Comparison of ENCODE assay signal across 8 mouse cellular contexts in the genomic region with DNA sequence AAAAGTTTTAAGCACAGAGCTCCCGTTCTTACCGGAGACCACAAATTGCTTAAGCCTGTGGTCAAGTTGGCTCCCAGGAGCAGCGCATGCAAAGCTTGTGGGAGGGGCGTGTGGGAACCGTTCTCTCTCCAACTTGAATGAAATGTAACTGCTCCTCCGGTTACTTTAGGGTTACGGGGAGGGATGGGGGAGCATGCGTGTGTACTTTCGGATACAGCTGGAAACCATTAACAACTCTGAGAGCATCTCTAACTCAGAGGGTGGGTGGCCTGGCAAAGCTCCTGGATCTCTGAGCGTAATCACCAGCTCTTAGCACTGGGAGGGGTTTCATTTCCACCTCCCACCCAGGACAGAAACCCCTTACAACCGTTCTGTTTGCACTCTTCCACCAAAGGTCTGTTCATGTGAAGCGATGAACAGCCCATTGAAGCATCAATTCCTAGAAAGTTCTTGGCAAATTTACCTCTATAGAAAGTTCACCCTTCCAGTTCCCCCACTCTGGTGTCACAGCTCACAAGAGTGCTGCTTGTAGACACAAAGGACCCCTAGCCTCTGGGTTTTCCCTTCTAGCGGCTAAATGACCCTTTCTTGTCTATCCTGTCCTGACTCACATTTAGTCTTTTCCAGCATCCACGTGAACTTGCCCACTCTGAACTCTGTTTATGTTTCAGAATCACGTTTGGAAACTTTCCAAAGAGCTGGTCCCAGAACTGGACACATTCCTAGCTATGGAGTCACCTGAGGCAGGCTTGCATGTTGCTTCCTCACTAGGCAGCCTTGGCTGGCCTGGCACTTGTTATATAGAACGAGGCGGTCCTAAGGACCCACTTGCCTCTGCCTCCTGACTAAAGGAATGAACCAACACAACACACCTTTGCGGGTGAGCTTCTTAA. TPM values are rescaled to one million over a fixed set of nuclear protein-coding genes. Genes with fewer than 3 reads are reported as not detected.
DNase-seq lines count a peak whose midpoint lies in the region; ATAC-seq and TF ChIP-seq lines count a peak whose summit lies in the region.

No protein-coding gene starts in this region.

- peak overlapping the region; percentile 3; the same call in 1 of the 2 replicates for H3K4me3 ChIP-seq in gastrocnemius, adult 2 months
- H3K4me3 ChIP-seq in liver, embryonic 13.5 days (replicated peaks): no peak overlapping the region
- no peak overlapping the region for H3K4me3 ChIP-seq in thymus, adult 2 months (ENCODE audit: control insufficient read depth, insufficient read depth, low read length)

- TF ChIP-seq CTCF in gastrocnemius, adult 2 months (IDR thresholded peaks at IDR 0.05): no peak
- TF ChIP-seq CTCF in thymus, adult 2 months (IDR thresholded peaks at IDR 0.05; ENCODE audit: borderline replicate concordance, control insufficient read depth, extremely low read depth, insufficient read depth, low read length, poor library complexity): no peak

- ATAC-seq in common myeloid progenitor, adult 5-6 weeks (replicated peaks; ENCODE audit: low read depth, poor library complexity, severe bottlenecking): peak; percentile 97
- no peak for ATAC-seq in liver, embryonic 13.5 days (ENCODE audit: low read depth)

- 28% methylated on average over 18 of the region's 18 CpGs for WGBS in liver, embryonic 13.5 days (ENCODE audit: insufficient replicate concordance)
- WGBS in thymus, adult 2 months: 34% methylated on average over 18 of the region's 18 CpGs

- no peaks in the 10 kb centered on the region for H3K36me3 ChIP-seq in liver, embryonic 13.5 days
- H3K36me3 ChIP-seq in thymus, adult 2 months (ENCODE audit: control insufficient read depth, insufficient read depth, low read length): no peaks in the 10 kb centered on the region

- no peak overlapping the region for H3K27ac ChIP-seq in gastrocnemius, adult 2 months
- H3K27ac ChIP-seq in liver, embryonic 13.5 days: no peak overlapping the region
- no peak overlapping the region for H3K27ac ChIP-seq in thymus, adult 2 months (ENCODE audit: control insufficient read depth, insufficient read depth, low read length)

- H3K9me3 ChIP-seq in liver, embryonic 13.5 days (replicated peaks): no peaks in the 10 kb centered on the region

- peak; percentile 48 for DNase-seq in gastrocnemius, adult 2 months
- DNase-seq in gastrocnemius, postnatal 36 days: no peak
- peak; percentile 43 for DNase-seq in heart, postnatal 4 days
- DNase-seq in liver, embryonic 13.5 days: no peak
- no peak for DNase-seq in MN1 (ENCODE audit: low spot score)
- no peak for DNase-seq in thymus, adult 2 months
- no peak for DNase-seq in ovary, postnatal 36 days (ENCODE audit: low spot score)

- peaks cover 8% of the 10 kb centered on the region for H3K27me3 ChIP-seq in liver, embryonic 13.5 days
- no peaks in the 10 kb centered on the region for H3K27me3 ChIP-seq in thymus, adult 2 months (ENCODE audit: control insufficient read depth, insufficient read depth, low read length)

- H3K4me2 ChIP-seq in liver, embryonic 13.5 days: 0 out of 2 replicates have a peak overlapping the region, but pooled peaks have one; percentile 25

- no peak overlapping the region for H3K9ac ChIP-seq in liver, embryonic 13.5 days

- H3K4me1 ChIP-seq in liver, embryonic 13.5 days (replicated peaks): peaks cover 13% of the 10 kb centered on the region
- peaks cover 4% of the 10 kb centered on the region; the same call in 1 of the 2 replicates for H3K4me1 ChIP-seq in thymus, adult 2 months (replicated peaks; ENCODE audit: control insufficient read depth, insufficient read depth, low read length)

- intact Hi-C loops in gastrocnemius, adult 2 months (cut with DNase I): no loop called here
- intact Hi-C loops in gastrocnemius, postnatal 36 days (cut with DNase I): no loop called here

- no peak for TF ChIP-seq POLR2A in thymus, adult 2 months (IDR thresholded peaks at IDR 0.05; ENCODE audit: control insufficient read depth, extremely low read depth, insufficient read depth, low read length, poor library complexity)

RNA-seq across cellular contexts. Expression of a gene that starts 55.1 kb away (rescaled TPM):
- total RNA-seq in gastrocnemius, adult 2 months (2021): 1 to 10 TPM; 1.9 to 3.6 TPM
- 1 to 10 TPM; 1.6 to 2.8 TPM for total RNA-seq in gastrocnemius, postnatal 36 days (2021)
- total RNA-seq in common myeloid progenitor, adult 5-6 weeks (2017): 2.1 and 2.3 TPM in 2 replicates
- total RNA-seq in heart, postnatal 4 days (2021): under 1 TPM; 0.50 to 0.57 TPM
- polyA plus RNA-seq in liver, embryonic 13.5 days (2015; fragmentation: Nextera tagmentation; extraction: Ambion mirVana): 0.13 and 0.16 TPM in 2 replicates
- 0.77 and 1.0 TPM in 2 replicates for polyA plus RNA-seq in thymus, adult 2 months (2012; rRNA removed)

Comparison
In these comparisons a context has a peak if more than half of its experiments do, and no peak if none do; other contexts are left out.
1. DNase-seq: peak in gastrocnemius, adult 2 months (single experiment) and heart, postnatal 4 days (single experiment); none in gastrocnemius, postnatal 36 days (0 of 2), liver, embryonic 13.5 days (single experiment), MN1 (single experiment), thymus, adult 2 months (single experiment) and ovary, postnatal 36 days (single experiment).